Mouse (Mus musculus) thymus, adult 2 months (tissue): ENCODE measurements around the gene Ank3. TPM values are rescaled to one million over a fixed set of nuclear protein-coding genes. Genes with fewer than 3 reads are reported as not detected.

Source experiments
- DNase-seq: peaks from one replicate; pipeline ENCODE4 v3.0.0; 2021
- H3K27ac ChIP-seq: fragments of 200-500 bp; 2 replicates; pipeline ENCODE4 v1.5.1; 2012; ENCODE audit warnings: low read length, control low read depth; ENCODE audit not compliant: control insufficient read depth, insufficient read depth
- H3K27me3 ChIP-seq: fragments of 200-500 bp; 2 replicates; pipeline ENCODE4 v1.6.1; 2012; ENCODE audit warnings: mild to moderate bottlenecking, low read length, moderate library complexity, mixed read lengths; ENCODE audit not compliant: control insufficient read depth, insufficient read depth
- H3K36me3 ChIP-seq: fragments of 200-500 bp; 2 replicates; pipeline ENCODE4 v1.6.1; 2012; ENCODE audit warnings: mild to moderate bottlenecking, low read length, moderate library complexity; ENCODE audit not compliant: control insufficient read depth, insufficient read depth
- H3K4me1 ChIP-seq: fragments of 200-500 bp; replicated peaks from 2 replicates; pipeline ENCODE4 v1.6.1; 2012; ENCODE audit warnings: low read length; ENCODE audit not compliant: control insufficient read depth, insufficient read depth
- H3K4me3 ChIP-seq: fragments of 200-500 bp; 2 replicates; pipeline ENCODE4 v1.5.1; 2012; ENCODE audit warnings: mild to moderate bottlenecking, low read length, control low read depth, moderate library complexity; ENCODE audit not compliant: control insufficient read depth, insufficient read depth
- CTCF ChIP-seq: fragments of 200-500 bp; IDR thresholded peaks from 2 replicates; pipeline ENCODE4 v1.5.1; 2012; ENCODE audit warnings: mild to moderate bottlenecking, control low read depth, low read length, moderate library complexity, borderline replicate concordance; ENCODE audit not compliant: control insufficient read depth, poor library complexity, insufficient read depth; ENCODE audit errors: extremely low read depth
- POLR2A ChIP-seq: fragments of 200-500 bp; IDR thresholded peaks from 2 replicates; pipeline ENCODE4 v1.6.1; 2012; ENCODE audit warnings: mild to moderate bottlenecking, low read length, control low read depth, moderate library complexity; ENCODE audit not compliant: control insufficient read depth, poor library complexity, insufficient read depth; ENCODE audit errors: extremely low read depth
- WGBS: fragments of 180-500 bp; shearing (Covaris S2); methylation state at CpG from one replicate; pipeline ENCODE4 v1.1.7; 2018; 5-methylcytosine and 5-hydroxymethylcytosine counted together
- polyA plus RNA-seq: library from polyadenylated mRNA; depleted of rRNA; stranded (reverse); fragments of >200 nt; gene quantifications from 2 replicates; pipeline ENCODE4 v1.2.3, GENCODE M21; 2012

Gene Ank3
- polyA plus RNA-seq, 1 experiment = 4.2 TPM

- no peak for TF ChIP-seq CTCF
- TF ChIP-seq POLR2A = no peak
- no peaks in the 10 kb centered on the region for H3K27me3 ChIP-seq
- no peak for DNase-seq
- H3K4me3 ChIP-seq = no peak overlapping the region
- H3K36me3 ChIP-seq = no peaks in the 10 kb centered on the region
- H3K4me1 ChIP-seq = no peaks in the 10 kb centered on the region
- 86% methylated on average over 13 of the region's 13 CpGs for WGBS
- no peak overlapping the region for H3K27ac ChIP-seq
Observed at GRCm38 (mm10) chr10:69786220-69786993, 387.8 kb downstream of the Ank3 start.

- no peak for DNase-seq
- Histone ChIP-seq H3K4me3 (no peak overlapping the region), H3K27ac (no peak overlapping the region), H3K36me3 (no peaks in the 10 kb centered on the region), H3K27me3 (no peaks in the 10 kb centered on the region), H3K4me1 (no peaks in the 10 kb centered on the region)
- whole genome bisulfite sequencing = 91% methylated on average over 10 of the region's 10 CpGs
- TF ChIP-seq POLR2A (no peak), CTCF (no peak)
Observed at GRCm38 (mm10) chr10:69787379-69787778, 388.8 kb downstream of the Ank3 start.

- DNase-seq = no peak
Observed at GRCm38 (mm10) chr10:69790606-69791005, 392.0 kb downstream of the Ank3 start.

GRCm38 (mm10) chr10:69791951-69792350, 393.4 kb downstream of the Ank3 start:
- 77% methylated on average over 7 of the region's 7 CpGs for WGBS
- Histone ChIP-seq H3K4me1 (no peaks in the 10 kb centered on the region), H3K4me3 (no peak overlapping the region), H3K36me3 (no peaks in the 10 kb centered on the region), H3K27me3 (no peaks in the 10 kb centered on the region), H3K27ac (no peak overlapping the region)
- TF ChIP-seq POLR2A (no peak), CTCF (no peak)
- no peak for DNase-seq

More at GRCm38 (mm10) chr10:69790606-69791005, 392.0 kb downstream of the Ank3 start:
- Histone ChIP-seq H3K4me3 (no peak overlapping the region), H3K4me1 (no peaks in the 10 kb centered on the region), H3K27ac (no peak overlapping the region), H3K27me3 (no peaks in the 10 kb centered on the region), H3K36me3 (no peaks in the 10 kb centered on the region)
- 89% methylated on average over 4 of the region's 4 CpGs for WGBS
- TF ChIP-seq POLR2A (no peak), CTCF (no peak)

- Histone ChIP-seq H3K27ac (no peak overlapping the region), H3K36me3 (no peaks in the 10 kb centered on the region), H3K4me1 (no peaks in the 10 kb centered on the region), H3K27me3 (no peaks in the 10 kb centered on the region), H3K4me3 (no peak overlapping the region)
- no peak for DNase-seq
- no peak for TF ChIP-seq POLR2A
- no peak for TF ChIP-seq CTCF
- 94% methylated on average over 9 of the region's 9 CpGs for WGBS
Observed at GRCm38 (mm10) chr10:69792400-69792799, 393.8 kb downstream of the Ank3 start.

- no peaks in the 10 kb centered on the region for H3K27me3 ChIP-seq
- DNase-seq = peak; percentile 24
- WGBS = 72% methylated on average over 9 of the region's 9 CpGs
- no peak overlapping the region for H3K4me3 ChIP-seq
- TF ChIP-seq POLR2A (no peak), CTCF (no peak)
- H3K27ac ChIP-seq = no peak overlapping the region
- no peaks in the 10 kb centered on the region for H3K4me1 ChIP-seq
- H3K36me3 ChIP-seq = no peaks in the 10 kb centered on the region
Observed at GRCm38 (mm10) chr10:69793079-69793478, 394.5 kb downstream of the Ank3 start.

GRCm38 (mm10) chr10:69795656-69796055, 397.1 kb downstream of the Ank3 start:
- WGBS = 96% methylated on average over 3 of the region's 3 CpGs
- no peak for DNase-seq
- TF ChIP-seq CTCF = no peak
- no peak for TF ChIP-seq POLR2A
- Histone ChIP-seq H3K27ac (no peak overlapping the region), H3K36me3 (no peaks in the 10 kb centered on the region), H3K4me1 (no peaks in the 10 kb centered on the region), H3K4me3 (no peak overlapping the region), H3K27me3 (no peaks in the 10 kb centered on the region)
